Mouse (Mus musculus) lung, postnatal 0 days (tissue): ENCODE data around the gene Saa4. TPM values are rescaled to one million over a fixed set of nuclear protein-coding genes. Genes with fewer than 3 reads are reported as not detected.

Experiments
- ATAC-seq: fragments of 200-750 bp; cut with Nextera tagmentation; 2 replicates; pipeline ENCODE4 v1.8.0; 2017; ENCODE audit warnings: moderate library complexity
- DNase-seq: peaks from one replicate; pipeline ENCODE4 v3.0.0-alpha.2; 2016; ENCODE audit warnings: low spot score
- H3K27ac ChIP-seq: fragments of 300-500 bp; sonication (generic); 2 replicates; pipeline ENCODE4 v1.5.1; 2014; ENCODE audit warnings: antibody characterized with exemption, mild to moderate bottlenecking, low read length, mixed read lengths
- H3K27me3 ChIP-seq: fragments of 300-500 bp; sonication (generic); replicated peaks from 2 replicates; pipeline ENCODE4 v1.6.1; 2014; ENCODE audit warnings: low read length, mixed read lengths; ENCODE audit not compliant: insufficient read depth
- H3K36me3 ChIP-seq: fragments of 300-500 bp; sonication (generic); 2 replicates; pipeline ENCODE4 v1.6.1; 2014; ENCODE audit warnings: low read length, mixed read lengths; ENCODE audit not compliant: insufficient read depth
- H3K4me1 ChIP-seq: fragments of 300-500 bp; sonication (generic); 2 replicates; pipeline ENCODE4 v1.6.1; 2014; ENCODE audit warnings: antibody characterized with exemption, low read depth, low read length, mixed read lengths; ENCODE audit not compliant: insufficient read depth
- H3K4me2 ChIP-seq: fragments of 300-500 bp; sonication (generic); replicated peaks from 2 replicates; pipeline ENCODE4 v1.6.1; 2014; ENCODE audit warnings: low read depth, mild to moderate bottlenecking, low read length, moderate library complexity, mixed read lengths
- H3K4me3 ChIP-seq: fragments of 300-500 bp; sonication (generic); 2 replicates; pipeline ENCODE4 v1.5.1; 2014; ENCODE audit warnings: low read depth, low read length
- H3K9ac ChIP-seq: fragments of 300-500 bp; sonication (generic); replicated peaks from 2 replicates; pipeline ENCODE4 v1.6.1; 2014; ENCODE audit warnings: low read depth, mild to moderate bottlenecking
- H3K9me3 ChIP-seq: fragments of 300-500 bp; sonication (generic); 2 replicates; pipeline ENCODE4 v1.6.1; 2016; ENCODE audit warnings: low read length, mixed read lengths
- CTCF ChIP-seq: IDR thresholded peaks from 2 replicates; pipeline ENCODE4 v1.5.1; 2016; ENCODE audit warnings: antibody characterized with exemption, mild to moderate bottlenecking
- EP300 ChIP-seq: IDR thresholded peaks from 2 replicates; pipeline ENCODE4 v1.6.1; 2016; ENCODE audit warnings: antibody characterized with exemption, mild to moderate bottlenecking, control low read depth
- WGBS: fragments of 180-500 bp; shearing (Covaris S2); extraction: QIAGEN DNeasy Blood & Tissue Kit; methylation state at CpG from one replicate; pipeline ENCODE4 v1.1.7; 2014; 5-methylcytosine and 5-hydroxymethylcytosine counted together
- polyA plus RNA-seq: library from polyadenylated mRNA; unstranded; fragments of >200 nt; fragmentation: Nextera tagmentation; extraction: Ambion mirVana; gene quantifications from 2 replicates; pipeline ENCODE4 v1.2.1, GENCODE M21; 2015

Gene Saa4
- polyA plus RNA-seq, 1 experiment from 2014 or later: not detected

DNA sequence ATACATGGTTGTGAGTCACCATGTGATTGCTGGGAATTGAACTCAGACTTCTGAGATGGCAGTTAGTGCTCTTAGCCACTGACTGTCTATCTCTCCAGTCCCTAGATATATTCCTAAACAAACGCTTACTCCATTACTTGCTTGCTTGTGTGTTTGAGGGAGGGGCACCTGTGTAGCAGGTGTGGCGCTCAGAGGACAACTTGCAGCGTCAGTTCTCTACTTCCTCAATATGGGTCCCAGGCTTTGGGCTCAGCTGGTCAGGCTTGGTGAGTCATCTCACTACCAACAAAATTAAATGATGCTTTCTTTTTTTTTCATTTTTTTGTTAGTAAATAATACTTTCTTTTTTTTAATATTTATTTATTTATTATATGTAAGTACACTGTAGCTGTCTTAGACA lies 54.0 kb downstream of the Saa4 start:
- no peak overlapping the region for H3K4me3 ChIP-seq
- H3K27ac ChIP-seq: no peak overlapping the region
- H3K27me3 ChIP-seq: no peaks in the 10 kb centered on the region
- H3K4me2 ChIP-seq: no peak overlapping the region
- TF ChIP-seq CTCF: no peak
- TF ChIP-seq EP300: no peak
- H3K4me1 ChIP-seq: no peaks in the 10 kb centered on the region
- no peak overlapping the region for H3K9ac ChIP-seq
- no peaks in the 10 kb centered on the region for H3K36me3 ChIP-seq
- ATAC-seq (no peak), DNase-seq (no peak)
- WGBS: 85% methylated on average over 3 of the region's 3 CpGs
- H3K9me3 ChIP-seq: no peaks in the 10 kb centered on the region

Other genes starting within 250 kb of the Saa4 start
- gene Sergef, start 92.8 kb downstream of the Saa4 start, polyA plus RNA-seq: 7.2 and 8.3 TPM in 2 replicates
- 0.27 and 0.32 TPM in 2 replicates for gene Tph1, start 60.1 kb downstream of the Saa4 start, polyA plus RNA-seq
- gene Saal1, start 21.9 kb downstream of the Saa4 start, polyA plus RNA-seq: 9.5 and 11.1 TPM in 2 replicates
- 34.2 and 98.7 TPM in 2 replicates for gene Saa3, start 16.9 kb downstream of the Saa4 start, polyA plus RNA-seq
- 0.65 and 0.69 TPM in 2 replicates for gene Saa1, start 10.4 kb upstream of the Saa4 start, polyA plus RNA-seq
- gene Saa2, start 19.2 kb upstream of the Saa4 start, polyA plus RNA-seq: 1.0 TPM in 1 of 2 replicates, not detected in the other
- 12.7 and 13.7 TPM in 2 replicates for gene Hps5, start 63.5 kb upstream of the Saa4 start, polyA plus RNA-seq
- 29.1 and 30.6 TPM in 2 replicates for gene Gtf2h1, start 63.5 kb upstream of the Saa4 start, polyA plus RNA-seq
- 533 and 589 TPM in 2 replicates for gene Ldha, start 108.9 kb upstream of the Saa4 start, polyA plus RNA-seq
- 0.11 TPM in 1 of 2 replicates, not detected in the other for gene Ldhc, start 128.6 kb upstream of the Saa4 start, polyA plus RNA-seq
- 134 and 150 TPM in 2 replicates for gene Tsg101, start 187.4 kb upstream of the Saa4 start, polyA plus RNA-seq
- gene Uevld, start 225.9 kb upstream of the Saa4 start, polyA plus RNA-seq: 4.1 and 6.0 TPM in 2 replicates